22 mouse cellular contexts compared by ENCODE assay signal in the genomic region with DNA sequence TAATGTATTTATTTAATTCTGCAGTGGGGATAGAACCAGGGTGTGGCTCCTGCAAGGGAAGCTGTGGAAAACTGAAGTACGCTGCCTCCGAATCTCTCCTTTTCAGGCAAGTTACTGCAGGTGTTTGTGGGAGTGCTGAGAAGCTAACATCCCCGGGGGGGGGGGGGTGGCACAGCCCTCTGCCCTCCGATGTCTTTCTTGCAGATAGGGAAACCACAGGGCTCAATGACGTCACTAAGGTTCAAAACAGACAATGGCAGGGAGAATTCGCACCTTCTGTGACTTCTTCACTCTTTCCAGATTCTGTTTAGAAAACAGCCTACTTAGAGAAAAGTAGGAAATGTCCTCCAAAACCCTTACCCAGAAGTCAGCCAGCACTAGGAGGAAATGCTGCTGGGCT. TPM values are rescaled to one million over a fixed set of nuclear protein-coding genes. Genes with fewer than 3 reads are reported as not detected.
DNase-seq lines count a peak whose midpoint lies in the region; ATAC-seq and TF ChIP-seq lines count a peak whose summit lies in the region.
"Had no signal": no experiment of that assay in that cellular context is flagged by ENCODE, and none has a peak within 500 bp of the region (broad histone marks: within the 10 kb centered on the region; RNA-seq: fewer than 3 reads in every experiment).

No protein-coding gene starts in this region.

- intact Hi-C loops in left cerebral cortex, postnatal 10 days (cut with DNase I), result no loop called here

- no peaks in the 10 kb centered on the region for H3K36me3 ChIP-seq in thymus, adult 2 months (ENCODE audit: control insufficient read depth, insufficient read depth, low read length)
- H3K36me3 ChIP-seq: embryonic facial prominence, embryonic 15.5 days; forebrain, embryonic 15.5 days; heart, embryonic 15.5 days; hindbrain, embryonic 10.5 days had no signal

- TF ChIP-seq POLR2A in thymus, adult 2 months (IDR thresholded peaks at IDR 0.05; ENCODE audit: control insufficient read depth, extremely low read depth, insufficient read depth, low read length, poor library complexity), result no peak

- 8% methylated on average over 6 of the region's 6 CpGs for WGBS in thymus, adult 2 months

- H3K4me1 ChIP-seq in thymus, adult 2 months (replicated peaks; ENCODE audit: control insufficient read depth, insufficient read depth, low read length), result peaks cover 26% of the 10 kb centered on the region

- H3K4me3 ChIP-seq in thymus, adult 2 months (ENCODE audit: control insufficient read depth, insufficient read depth, low read length), result no peak overlapping the region
- H3K4me3 ChIP-seq: embryonic facial prominence, embryonic 15.5 days; forebrain, embryonic 15.5 days; heart, adult 2 months; heart, embryonic 15.5 days; hindbrain, embryonic 10.5 days had no signal

- peak overlapping the region; percentile 85 for H3K27ac ChIP-seq in thymus, adult 2 months (ENCODE audit: control insufficient read depth, insufficient read depth, low read length)
- H3K27ac ChIP-seq: embryonic facial prominence, embryonic 15.5 days; forebrain, embryonic 15.5 days; heart, adult 2 months; heart, embryonic 15.5 days; hindbrain, embryonic 10.5 days; hindbrain, embryonic 14.5 days had no signal

- ATAC-seq in activated CD4-positive, CD25-positive, alpha-beta regulatory T cell, adult 4 months, result peak; percentile 10
- ATAC-seq: forebrain, embryonic 15.5 days; inflammation-experienced regulatory T-cells, adult 6 months; Patski had no signal

- DNase-seq in CD4-positive, CD25-positive, alpha-beta regulatory T cell, adult 2 months (ENCODE audit: low read depth, low spot score), result peak; percentile 79
- DNase-seq in thymus, adult 2 months, result peak; percentile 43
- peak; percentile 37 for DNase-seq in thymus, postnatal 25 days
- DNase-seq in kidney, postnatal 14 days, result no peak
- DNase-seq in left cerebral cortex, postnatal 10 days (ENCODE audit: extremely low spot score in 1 of 2, low spot score in 2 of 2), result no peak
- DNase-seq in left cerebral cortex, adult 9 months (ENCODE audit: low spot score in 2 of 2), result no peak
- no peak for DNase-seq in left cerebral cortex, adult 11 months (ENCODE audit: low spot score)
- DNase-seq: adrenal gland, adult 8-10 months; adrenal gland, postnatal 36 days; cerebellum, adult 2 months; cerebellum, postnatal 10 days; embryo, embryonic 11 days; gastrocnemius, postnatal 10 days; heart, adult 2 months had no signal

- H3K27me3 ChIP-seq in thymus, adult 2 months (ENCODE audit: control insufficient read depth, insufficient read depth, low read length), result no peaks in the 10 kb centered on the region
- H3K27me3 ChIP-seq: embryonic facial prominence, embryonic 15.5 days; forebrain, embryonic 15.5 days; heart, embryonic 15.5 days; Patski had no signal

- no peak for TF ChIP-seq CTCF in thymus, adult 2 months (IDR thresholded peaks at IDR 0.05; ENCODE audit: borderline replicate concordance, control insufficient read depth, extremely low read depth, insufficient read depth, low read length, poor library complexity)

RNA-seq across cellular contexts. Expression of a gene that starts 1.9 kb away (rescaled TPM):
- polyA plus RNA-seq in activated CD4-positive, CD25-positive, alpha-beta regulatory T cell, adult 4 months (2017; shearing (Covaris generic)), result 100 to 1,000 TPM in 1 of 2 experiments, 10 to 100 TPM in 1; 90.2 to 113 TPM
- polyA plus RNA-seq in thymus, adult 2 months (2012; rRNA removed), result 34.9 and 48.1 TPM in 2 replicates
- total RNA-seq in left cerebral cortex, postnatal 10 days (2021), result 10 to 100 TPM; 10.0 to 11.7 TPM

Comparison
In these comparisons a context has a peak if more than half of its experiments do, and no peak if none do; other contexts are left out.
1. DNase-seq: peak in CD4-positive, CD25-positive, alpha-beta regulatory T cell, adult 2 months (single experiment), thymus, adult 2 months (single experiment) and thymus, postnatal 25 days (single experiment); none in kidney, postnatal 14 days (single experiment), left cerebral cortex, postnatal 10 days (0 of 2), left cerebral cortex, adult 9 months (0 of 2) and left cerebral cortex, adult 11 months (single experiment).